Comparison of ENCODE assay signal across 25 mouse cellular contexts in the genomic region with DNA sequence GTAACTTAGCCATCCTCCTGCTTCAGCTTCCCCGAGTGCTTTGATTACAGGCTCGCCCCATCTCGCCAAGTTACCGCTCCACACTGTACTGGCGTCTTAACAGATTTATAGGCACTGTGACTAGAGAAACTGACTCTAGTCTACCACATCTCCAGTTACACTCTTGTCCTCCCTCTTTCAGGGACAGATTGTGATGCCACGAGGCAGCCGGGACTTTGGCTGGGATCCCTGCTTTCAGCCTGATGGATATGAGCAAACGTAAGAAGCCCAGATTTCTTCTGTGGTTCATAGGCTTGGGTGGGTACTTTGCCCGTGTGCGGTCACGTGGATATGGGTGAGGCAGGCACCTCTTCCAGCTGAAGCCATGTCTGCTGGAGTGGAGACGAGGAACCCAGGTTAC. TPM values are rescaled to one million over a fixed set of nuclear protein-coding genes. Genes with fewer than 3 reads are reported as not detected.
"Had no signal": no experiment of that assay in that cellular context is flagged by ENCODE, and none has a peak within 500 bp of the region (broad histone marks: within the 10 kb centered on the region; RNA-seq: fewer than 3 reads in every experiment).

No protein-coding gene starts in this region.

- DNase-seq: gastrocnemius, postnatal 14 days; gastrocnemius, postnatal 36 days; heart, adult 11 months; heart, adult 2 months; heart, postnatal 14 days; heart, postnatal 36 days; kidney, adult 11 months; kidney, adult 2 months; kidney, adult 9 months; kidney, postnatal 14 days; kidney, postnatal 36 days; left cerebral cortex, postnatal 4 days had no signal

- ATAC-seq: hindbrain, postnatal 0 days; intestine, embryonic 16.5 days; liver, embryonic 12.5 days had no signal

- H3K27me3 ChIP-seq: heart, embryonic 13.5 days; heart, embryonic 15.5 days; hindbrain, embryonic 13.5 days; hindbrain, embryonic 15.5 days; kidney, embryonic 15.5 days; limb, embryonic 13.5 days; limb, embryonic 15.5 days; liver, embryonic 12.5 days had no signal

RNA-seq across cellular contexts. Expression of a gene that starts 18.2 kb away (rescaled TPM):
- total RNA-seq: gastrocnemius, adult 18-20 months; hematopoietic stem cell, adult 5-6 weeks; liver, adult 2 months had no signal
- polyA plus RNA-seq: liver, embryonic 12.5 days had no signal
